Mouse (Mus musculus) hematopoietic stem cell, adult 5-6 weeks (primary cell): ENCODE results near the gene Ndufs6. TPM values are rescaled to one million over a fixed set of nuclear protein-coding genes. Genes with fewer than 3 reads are reported as not detected.

ENCODE experiments used
- ATAC-seq, 2 experiments: fragments of 125-278 bp in 1 of 2; replicated peaks in 1 of 2; 2 replicates each; pipeline ENCODE4 v1.8.0; 2016 to 2017; ENCODE audit warnings: inconsistent platforms in 2 of 2, mild to moderate bottlenecking in 2 of 2, moderate number of reproducible peaks in 2 of 2, low read depth in 1 of 2, moderate TSS enrichment in 1 of 2; ENCODE audit not compliant: low FRiP score in 2 of 2, poor library complexity in 2 of 2, severe bottlenecking in 2 of 2, insufficient read depth in 1 of 2, low TSS enrichment in 1 of 2
- total RNA-seq: library from RNA; stranded (forward); fragments of 172-1452, 232-1000 nt; gene quantifications from 2 replicates; pipeline ENCODE4 v1.2.3, GENCODE M21; 2017

Gene Ndufs6
- total RNA-seq: 71.9 and 91.8 TPM in 2 replicates

GRCm38 (mm10) chr13:73327827-73328698, at the start of gene Ndufs6, which contains the start of gene Mrpl36:
Gene Ndufs6 (minus strand): TSS chr13:73328542.
Gene Mrpl36 (plus strand): TSS chr13:73328513.
- ATAC-seq: peak; percentile 85 to 87

- no peak for ATAC-seq
Observed at GRCm38 (mm10) chr13:73377637-73378036, 49.3 kb upstream of the Ndufs6 start.

- no peak for ATAC-seq
Observed at GRCm38 (mm10) chr13:73374612-73375011, 46.3 kb upstream of the Ndufs6 start.

- ATAC-seq: no peak
Observed at GRCm38 (mm10) chr13:73373367-73373766, 45.0 kb upstream of the Ndufs6 start.

- ATAC-seq: no peak
Observed at GRCm38 (mm10) chr13:73357106-73357505, 28.8 kb upstream of the Ndufs6 start.

GRCm38 (mm10) chr13:73352491-73352890, 24.1 kb upstream of the Ndufs6 start:
- no peak for ATAC-seq

GRCm38 (mm10) chr13:73351910-73352309, 23.6 kb upstream of the Ndufs6 start:
- no peak for ATAC-seq

- ATAC-seq: no peak
Observed at GRCm38 (mm10) chr13:73350741-73351140, 22.4 kb upstream of the Ndufs6 start.

GRCm38 (mm10) chr13:73347922-73348650, 19.7 kb upstream of the Ndufs6 start:
- no peak for ATAC-seq

- ATAC-seq: no peak
Observed at GRCm38 (mm10) chr13:73347171-73347570, 18.8 kb upstream of the Ndufs6 start.

- no peak for ATAC-seq
Observed at GRCm38 (mm10) chr13:73346743-73347142, 18.4 kb upstream of the Ndufs6 start.

GRCm38 (mm10) chr13:73346131-73346530, 17.8 kb upstream of the Ndufs6 start:
- ATAC-seq: no peak

GRCm38 (mm10) chr13:73345102-73345890, 17.0 kb upstream of the Ndufs6 start:
- peak; percentile 56 to 62; a peak in 1 of 4 replicates for ATAC-seq

- no peak for ATAC-seq
Observed at GRCm38 (mm10) chr13:73336753-73337152, 8.4 kb upstream of the Ndufs6 start.

GRCm38 (mm10) chr13:73331736-73332135, 3.4 kb upstream of the Ndufs6 start:
- no peak for ATAC-seq

- ATAC-seq: peak; percentile 55 to 70
Observed at GRCm38 (mm10) chr13:73330844-73331501, 2.6 kb upstream of the Ndufs6 start.

GRCm38 (mm10) chr13:73323406-73323805, 4.9 kb downstream of the Ndufs6 start:
- ATAC-seq: no peak
